Mouse (Mus musculus): ENCODE measurements around the gene Slc4a11.
"Not testable (repeated sequence)": the region's sequence is repeated elsewhere in the genome, so short reads cannot be mapped to it uniquely, and the experiment has no call there.

Gene Slc4a11

GRCm38 (mm10) chr2:130679899-130680298 is 17.4 kb downstream of the Slc4a11 start:
- no peak for DNase-seq (ENCODE audit: low spot score in 2 of 2)

DNA sequence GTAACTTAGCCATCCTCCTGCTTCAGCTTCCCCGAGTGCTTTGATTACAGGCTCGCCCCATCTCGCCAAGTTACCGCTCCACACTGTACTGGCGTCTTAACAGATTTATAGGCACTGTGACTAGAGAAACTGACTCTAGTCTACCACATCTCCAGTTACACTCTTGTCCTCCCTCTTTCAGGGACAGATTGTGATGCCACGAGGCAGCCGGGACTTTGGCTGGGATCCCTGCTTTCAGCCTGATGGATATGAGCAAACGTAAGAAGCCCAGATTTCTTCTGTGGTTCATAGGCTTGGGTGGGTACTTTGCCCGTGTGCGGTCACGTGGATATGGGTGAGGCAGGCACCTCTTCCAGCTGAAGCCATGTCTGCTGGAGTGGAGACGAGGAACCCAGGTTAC is 18.2 kb downstream of the Slc4a11 start:
- no peak for DNase-seq (ENCODE audit: low spot score in 2 of 2)

- no peak for DNase-seq (ENCODE audit: low spot score in 2 of 2)
These were observed 20.1 kb downstream of the Slc4a11 start for GRCm38 (mm10) chr2:130677211-130677610.

DNA sequence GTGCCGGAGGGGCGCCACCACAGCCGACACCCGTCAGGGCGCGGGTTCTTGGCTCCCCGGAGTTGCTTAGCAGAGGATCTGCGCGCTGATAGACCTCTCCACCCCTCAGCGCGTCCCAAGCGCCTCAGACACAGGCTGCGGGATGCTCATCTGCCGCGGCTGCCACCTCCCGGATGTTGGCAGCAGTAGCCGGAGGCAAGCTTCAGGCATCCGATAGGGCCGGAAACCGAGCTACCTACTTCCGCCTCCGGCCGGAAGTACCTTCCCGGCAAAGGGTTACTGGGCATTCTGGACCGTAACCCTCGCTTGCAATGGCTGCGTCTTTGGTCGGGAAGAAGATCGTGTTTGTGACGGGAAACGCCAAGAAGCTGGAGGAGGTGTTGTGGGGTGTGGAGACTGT is 29.8 kb downstream of the Slc4a11 start, which contains the start of gene Itpa:
Itpa (plus strand) TSS at position 52 of the 400 bp plus-strand sequence.
- peak; percentile 77 to 84 for DNase-seq (ENCODE audit: low spot score in 2 of 2)

DNA sequence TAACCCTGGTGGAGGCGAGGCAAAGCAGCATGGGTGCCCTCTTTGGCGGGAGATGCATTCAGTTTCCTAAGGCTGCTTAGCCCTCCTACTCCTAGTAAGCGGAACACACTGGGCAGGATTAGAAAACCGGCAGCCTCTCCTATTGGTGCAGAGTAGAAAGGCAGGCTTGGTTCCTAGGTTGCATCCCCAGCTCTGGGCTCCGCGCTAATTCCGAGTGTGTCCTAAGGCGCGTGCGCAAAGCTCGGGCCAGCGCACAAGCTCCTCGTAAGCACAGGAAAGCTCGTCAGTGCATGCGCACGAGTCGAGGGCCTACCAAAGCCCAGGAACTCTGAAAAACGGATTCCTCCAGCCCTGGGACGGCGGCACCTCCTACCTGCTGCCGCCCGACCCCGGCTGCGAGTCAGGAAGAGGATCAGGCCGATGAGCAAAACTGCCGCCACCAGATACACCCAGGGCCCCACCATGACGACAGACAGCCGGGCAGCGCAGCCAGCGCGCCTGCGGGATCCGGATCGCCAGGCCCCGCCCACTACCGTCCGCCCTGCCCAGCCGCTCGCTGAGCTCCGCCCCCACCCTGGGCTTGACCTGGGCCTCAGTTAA is 33.1 kb downstream of the Slc4a11 start, which contains the start of gene Ddrgk1:
Ddrgk1 (minus strand) TSS at position 558 of the 600 bp plus-strand sequence.
- DNase-seq (ENCODE audit: low spot score in 2 of 2) = peak; percentile 63 to 87

DNA sequence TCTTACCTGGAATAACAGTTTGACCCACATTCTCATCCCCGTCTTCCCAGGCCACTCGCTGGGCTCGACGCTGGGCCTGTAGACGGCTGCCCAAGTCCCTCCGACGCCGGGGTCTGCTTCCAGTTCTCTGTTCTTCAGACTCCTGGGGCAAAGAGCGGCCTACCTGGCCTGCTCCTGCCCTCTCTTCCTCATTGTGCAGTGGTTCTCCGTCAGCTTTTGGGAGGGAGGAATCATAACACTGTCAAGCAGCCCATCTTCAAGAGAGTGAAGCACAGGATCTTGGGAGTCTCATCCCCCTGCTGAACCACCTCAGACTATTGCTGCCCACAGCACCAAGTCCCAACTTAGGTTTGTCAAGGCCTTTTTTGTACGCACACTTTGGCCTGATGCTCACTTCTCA is 34.0 kb downstream of the Slc4a11 start:
- DNase-seq (ENCODE audit: low spot score in 2 of 2) = no peak

GRCm38 (mm10) chr2:130658530-130658929 is 38.8 kb downstream of the Slc4a11 start:
- DNase-seq (ENCODE audit: low spot score in 2 of 2) = no peak

- no peak for DNase-seq (ENCODE audit: low spot score in 2 of 2)
These were observed 39.8 kb downstream of the Slc4a11 start for GRCm38 (mm10) chr2:130657541-130657940.

DNA sequence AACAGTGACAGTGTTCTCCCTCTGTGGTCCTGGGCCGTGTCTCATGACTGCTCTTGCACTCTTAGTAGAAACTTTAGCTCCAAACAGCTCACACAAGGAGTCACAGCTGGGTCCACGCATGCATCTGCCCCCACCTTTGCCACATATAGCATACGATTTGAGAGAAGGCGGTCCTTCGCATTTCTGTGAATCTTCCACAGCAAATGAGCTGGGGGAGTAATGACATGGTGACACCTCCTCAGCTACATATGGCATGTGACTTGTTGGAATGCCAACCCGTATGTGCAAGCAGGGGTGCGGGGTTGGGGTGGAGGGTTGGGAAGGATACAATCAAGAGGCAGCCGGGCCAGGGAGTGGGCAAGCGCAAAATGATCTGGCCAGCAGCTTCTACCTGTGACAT is 40.8 kb downstream of the Slc4a11 start:
- DNase-seq (ENCODE audit: low spot score in 2 of 2) = no peak

- no peak for DNase-seq (ENCODE audit: low spot score in 2 of 2)
These were observed 41.5 kb downstream of the Slc4a11 start for GRCm38 (mm10) chr2:130655660-130656339.

- DNase-seq (ENCODE audit: low spot score in 2 of 2) = no peak
These were observed 43.6 kb downstream of the Slc4a11 start for GRCm38 (mm10) chr2:130653760-130654159.

GRCm38 (mm10) chr2:130653303-130653702 is 44.0 kb downstream of the Slc4a11 start:
- no peak for DNase-seq (ENCODE audit: low spot score in 2 of 2)

GRCm38 (mm10) chr2:130649028-130649427 is 48.3 kb downstream of the Slc4a11 start:
- DNase-seq (ENCODE audit: low spot score in 2 of 2) = not testable (repeated sequence)

GRCm38 (mm10) chr2:130645198-130645597 is 52.1 kb downstream of the Slc4a11 start:
- DNase-seq (ENCODE audit: low spot score in 2 of 2) = no peak

DNA sequence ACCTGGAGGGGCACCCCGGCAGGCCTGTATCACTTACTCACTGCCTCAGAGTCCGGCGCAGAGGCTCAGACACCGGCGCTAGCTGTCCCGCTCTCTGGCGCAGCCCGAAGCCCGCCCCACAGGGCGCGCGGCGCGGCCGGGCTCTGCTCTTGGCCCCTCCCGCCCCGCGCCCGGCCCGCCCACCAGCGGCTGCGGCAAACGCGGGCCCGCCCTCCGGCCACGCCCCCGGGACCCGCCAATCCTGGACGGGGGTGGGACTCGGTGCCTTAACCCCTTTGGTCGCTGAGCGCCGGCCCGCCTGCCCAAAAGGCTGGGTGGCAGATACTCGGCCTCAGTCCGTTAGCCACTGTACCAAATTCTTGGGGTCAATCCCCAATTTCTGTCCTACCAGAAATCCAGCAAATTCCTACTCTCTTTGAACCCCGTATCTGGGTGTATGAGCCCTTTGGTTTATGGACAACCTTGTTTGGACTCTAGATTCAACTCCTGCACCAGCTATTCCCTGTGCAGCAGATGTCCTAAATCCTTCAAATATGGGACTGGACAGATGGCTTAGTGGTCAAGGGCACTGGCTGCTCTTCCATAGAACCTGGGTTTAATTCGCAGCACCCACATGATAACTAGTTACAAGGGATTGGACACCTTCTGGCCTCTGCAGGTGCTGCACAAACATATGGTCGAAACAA is 54.5 kb downstream of the Slc4a11 start, which contains the start of gene Lzts3:
Lzts3 (minus strand) TSS at position 120 of the 686 bp plus-strand sequence.
- peak; percentile 91 to 94 for DNase-seq (ENCODE audit: low spot score in 2 of 2)

GRCm38 (mm10) chr2:130642197-130642660 is 55.1 kb downstream of the Slc4a11 start:
- DNase-seq (ENCODE audit: low spot score in 2 of 2) = peak in 1 of 2 experiments; percentile 32

DNA sequence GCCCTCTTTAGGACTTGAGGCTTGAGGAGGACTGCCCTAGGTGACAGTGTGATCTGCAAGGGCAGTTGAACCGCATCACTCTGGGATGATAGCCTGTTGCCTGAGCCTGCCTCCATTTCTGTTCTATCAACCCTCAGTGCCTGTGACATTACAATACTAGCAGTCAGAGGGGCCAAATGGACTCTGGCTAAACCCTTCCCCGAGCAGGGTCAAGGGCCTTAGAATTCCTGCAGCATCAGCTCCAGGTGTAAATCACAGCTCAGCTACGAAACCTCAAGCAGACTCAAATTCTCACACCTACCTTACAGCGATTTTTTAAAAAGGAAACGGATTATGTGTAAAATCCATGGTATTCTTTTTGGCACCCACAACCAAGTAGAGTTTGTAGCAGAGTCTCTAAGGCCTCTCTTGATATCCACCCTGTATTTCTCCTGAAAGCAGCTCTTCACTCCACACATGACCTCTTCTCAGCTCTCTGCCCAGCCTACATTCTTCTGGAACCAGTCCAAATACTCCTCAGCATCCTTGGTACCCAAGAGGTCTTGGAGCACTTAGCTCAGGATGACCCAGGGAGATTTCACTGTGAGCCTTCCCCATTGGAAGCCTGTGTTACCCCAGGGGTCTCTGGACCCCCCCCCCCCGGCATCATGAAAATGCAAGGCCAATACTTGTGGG is 55.8 kb downstream of the Slc4a11 start:
- DNase-seq (ENCODE audit: low spot score in 2 of 2) = no peak

DNA sequence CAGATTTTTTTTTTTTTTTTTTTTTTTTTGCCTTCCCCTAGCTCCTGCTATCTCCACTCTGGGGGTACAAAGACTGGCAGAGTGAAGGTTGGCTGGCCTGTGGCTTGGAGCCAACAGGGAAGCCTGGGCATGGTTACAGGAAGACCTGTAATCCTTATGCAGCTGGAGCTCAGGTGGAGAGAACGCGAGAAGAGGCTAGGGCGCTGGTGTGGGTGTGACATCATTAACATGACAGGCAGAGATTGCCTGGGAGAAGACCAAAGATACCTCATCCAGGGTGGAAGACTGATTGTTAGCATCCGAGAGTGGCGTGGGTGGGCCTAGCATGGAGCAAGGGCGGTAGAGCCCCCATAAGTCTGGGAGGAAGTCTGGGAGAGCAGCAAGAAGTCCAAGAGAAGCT is 58.0 kb downstream of the Slc4a11 start:
- no peak for DNase-seq (ENCODE audit: low spot score in 2 of 2)

- no peak for DNase-seq (ENCODE audit: low spot score in 2 of 2)
These were observed 59.2 kb downstream of the Slc4a11 start for GRCm38 (mm10) chr2:130638101-130638611.

DNA sequence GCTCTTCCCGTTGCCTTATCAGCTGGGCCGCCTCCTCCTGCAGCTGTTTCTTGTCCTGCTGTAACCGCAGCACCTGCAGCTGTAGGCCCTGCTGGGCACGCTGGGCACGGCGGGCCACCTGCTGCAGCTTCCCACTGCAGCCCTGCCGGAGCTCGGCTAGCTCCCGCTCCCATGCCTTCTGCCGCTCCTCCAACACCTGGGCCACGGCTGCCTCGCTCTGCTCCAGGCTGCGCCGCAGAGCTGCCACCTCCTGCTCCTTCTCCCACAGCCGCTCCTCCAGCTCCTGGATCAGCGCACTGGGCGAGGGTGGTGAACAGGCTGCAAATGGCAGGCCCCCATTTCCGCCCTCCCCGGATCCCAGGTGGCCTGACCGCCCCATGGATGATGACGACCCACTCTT is 61.5 kb downstream of the Slc4a11 start:
- no peak for DNase-seq (ENCODE audit: low spot score in 2 of 2)

DNA sequence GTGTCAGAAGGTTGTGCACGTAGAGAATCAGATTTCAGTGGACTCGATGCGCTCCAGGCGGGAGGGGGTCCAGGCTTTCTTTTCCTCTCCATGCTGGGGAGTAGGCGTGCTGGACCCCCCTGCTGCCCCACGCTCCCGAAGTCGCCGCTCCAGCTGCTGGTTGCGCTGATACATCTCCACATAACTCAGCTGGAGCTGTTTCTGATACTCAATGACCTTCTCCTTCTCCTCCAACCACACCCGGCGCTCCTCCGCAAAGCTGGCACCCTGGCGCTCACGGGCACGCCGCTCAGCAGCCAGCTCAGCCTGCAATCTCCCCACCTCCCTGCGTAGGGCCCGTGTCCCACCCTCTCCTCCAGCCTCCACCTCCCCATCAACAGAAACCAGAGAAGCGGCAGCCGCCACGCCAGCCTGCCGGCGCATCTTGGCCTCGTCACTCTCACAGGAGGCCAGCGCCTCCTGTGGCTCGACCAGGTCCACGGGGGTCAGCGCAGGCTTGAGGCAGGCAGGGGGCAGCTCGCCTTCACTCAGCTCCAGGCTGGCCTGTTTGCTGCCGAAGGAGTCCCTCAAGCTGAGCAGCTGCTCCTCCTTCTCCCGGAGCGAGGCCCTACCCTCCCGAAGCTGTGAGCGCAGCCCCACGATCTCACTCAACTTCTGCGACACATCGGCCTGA is 62.4 kb downstream of the Slc4a11 start:
- DNase-seq (ENCODE audit: low spot score in 2 of 2) = peak in 1 of 2 experiments; percentile 27

Measured in cerebellum, postnatal 4 days (tissue).